Mouse (Mus musculus) heart, embryonic 15.5 days (tissue): ENCODE measurements around the gene Rnf11. TPM values are rescaled to one million over a fixed set of nuclear protein-coding genes. Genes with fewer than 3 reads are reported as not detected.

Experiments
- ATAC-seq: fragments of 200-750 bp; cut with Nextera tagmentation; replicated peaks from 2 replicates; pipeline ENCODE4 v1.8.0; 2017; ENCODE audit warnings: low read depth, moderate TSS enrichment; ENCODE audit not compliant: insufficient number of reproducible peaks, insufficient read depth, low FRiP score
- H3K27ac ChIP-seq: fragments of 300-500 bp; sonication (generic); 2 replicates; pipeline ENCODE4 v1.5.1; 2015; ENCODE audit warnings: mild to moderate bottlenecking, inconsistent platforms
- H3K27me3 ChIP-seq: fragments of 300-500 bp; sonication (generic); 2 replicates; pipeline ENCODE4 v1.6.1; 2015; ENCODE audit warnings: inconsistent platforms
- H3K36me3 ChIP-seq: fragments of 300-500 bp; sonication (generic); 2 replicates; pipeline ENCODE4 v1.6.1; 2015; ENCODE audit warnings: mild to moderate bottlenecking, inconsistent platforms
- H3K4me1 ChIP-seq: fragments of 300-500 bp; sonication (generic); replicated peaks from 2 replicates; pipeline ENCODE4 v1.6.1; 2015; ENCODE audit warnings: inconsistent platforms
- H3K4me2 ChIP-seq: fragments of 300-500 bp; sonication (generic); 2 replicates; pipeline ENCODE4 v1.6.1; 2015; ENCODE audit warnings: inconsistent platforms, mild to moderate bottlenecking, moderate library complexity
- H3K4me3 ChIP-seq: fragments of 300-500 bp; sonication (generic); 2 replicates; pipeline ENCODE4 v1.5.1; 2015; ENCODE audit warnings: mild to moderate bottlenecking, inconsistent platforms
- H3K9ac ChIP-seq: fragments of 300-500 bp; sonication (generic); 2 replicates; pipeline ENCODE4 v1.6.1; 2015; ENCODE audit warnings: mild to moderate bottlenecking, inconsistent platforms
- H3K9me3 ChIP-seq: fragments of 300-500 bp; sonication (generic); replicated peaks from 2 replicates; pipeline ENCODE4 v1.6.1; 2016; ENCODE audit warnings: inconsistent platforms
- WGBS: fragments of 180-500 bp; shearing (Covaris S2); methylation state at CpG from one replicate; pipeline ENCODE4 v1.1.7; 2015; ENCODE audit warnings: mixed read lengths; 5-methylcytosine and 5-hydroxymethylcytosine counted together
- polyA plus RNA-seq: library from polyadenylated mRNA; unstranded; fragments of >200 nt; fragmentation: Nextera tagmentation; extraction: Ambion mirVana; gene quantifications from 2 replicates; pipeline ENCODE4 v1.2.1, GENCODE M21; 2015

Gene Rnf11
- polyA plus RNA-seq, 1 experiment from 2014 or later, result 48.0 TPM

DNA sequence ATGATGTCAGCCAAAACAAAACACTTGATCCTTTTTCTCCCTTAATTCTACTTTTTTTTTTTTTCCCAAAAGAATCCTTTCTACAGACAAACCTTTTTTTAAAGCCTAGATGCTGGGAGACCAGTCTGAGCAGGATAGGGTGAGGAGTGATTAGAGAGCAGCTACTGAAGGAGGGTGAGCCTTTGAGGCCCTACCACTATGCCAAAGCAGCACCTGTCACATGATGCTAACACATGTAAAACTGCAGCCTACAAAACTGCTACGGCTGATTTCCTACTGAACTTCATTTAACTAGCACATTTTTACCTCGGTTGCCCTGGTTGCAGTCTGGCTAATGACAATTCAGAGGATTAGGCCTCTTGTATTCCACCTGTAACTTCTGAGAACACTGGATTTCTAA is 39.6 kb downstream of the Rnf11 start:
- WGBS, result 55% methylated on average over 2 of the region's 2 CpGs
- H3K9ac ChIP-seq, result no peak overlapping the region
- H3K27ac ChIP-seq, result peak overlapping the region; percentile 71

DNA sequence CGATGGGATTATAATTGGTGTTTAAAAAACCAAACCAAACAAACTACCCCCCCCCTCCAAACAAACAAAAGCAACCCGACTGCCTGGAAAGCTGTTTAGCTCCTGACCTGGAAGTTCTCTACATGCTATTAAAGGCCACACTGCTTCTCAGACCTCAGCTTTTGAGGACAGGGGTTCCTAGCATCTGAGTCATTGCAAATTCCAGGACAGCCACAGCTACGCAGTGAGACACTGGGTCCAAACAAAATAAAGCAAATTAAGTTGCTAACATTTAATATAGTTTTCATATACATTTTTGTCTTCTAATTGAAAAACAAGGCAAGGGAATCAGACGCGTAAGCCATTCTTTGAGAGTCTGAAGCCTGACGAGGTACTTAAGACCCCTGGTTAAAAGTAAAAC is 40.1 kb downstream of the Rnf11 start:
- 76% methylated on average over 6 of the region's 6 CpGs for WGBS
- Histone ChIP-seq H3K9ac (no peak overlapping the region), H3K27me3 (no peaks in the 10 kb centered on the region), H3K27ac (no peak overlapping the region), H3K9me3 (no peaks in the 10 kb centered on the region), H3K4me2 (no peak overlapping the region), H3K4me1 (peaks cover 52% of the 10 kb centered on the region), H3K36me3 (no peaks in the 10 kb centered on the region; the same call in 1 of the 2 replicates), H3K4me3 (no peak overlapping the region)
- no peak for ATAC-seq

More for the DNA sequence above, 39.6 kb downstream of the Rnf11 start:
- H3K4me1 ChIP-seq, result peaks cover 53% of the 10 kb centered on the region
- no peaks in the 10 kb centered on the region for H3K9me3 ChIP-seq
- no peaks in the 10 kb centered on the region for H3K27me3 ChIP-seq
- H3K36me3 ChIP-seq, result no peaks in the 10 kb centered on the region; the same call in 1 of the 2 replicates
- ATAC-seq, result no peak
- no peak overlapping the region for H3K4me2 ChIP-seq
- no peak overlapping the region for H3K4me3 ChIP-seq

DNA sequence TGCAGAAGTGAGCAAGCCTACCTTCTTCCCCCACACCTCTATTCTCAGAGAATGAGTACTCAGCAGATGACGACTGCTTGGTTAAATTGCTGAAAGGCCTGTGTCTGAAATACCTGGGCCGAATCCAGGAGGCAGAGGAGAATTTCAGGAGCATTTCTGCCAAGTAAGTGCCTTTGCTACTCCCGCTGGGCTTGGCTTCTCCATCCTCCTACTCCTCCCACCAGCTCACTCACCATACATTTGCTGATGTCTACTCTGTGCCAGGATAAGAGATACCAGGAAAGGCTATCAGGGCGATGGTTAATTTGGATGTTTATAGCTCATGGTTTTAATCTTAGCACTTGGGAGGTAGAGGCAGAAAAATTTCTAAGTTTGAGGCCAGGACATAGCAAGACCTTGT is 41.9 kb downstream of the Rnf11 start:
- Histone ChIP-seq H3K27me3 (no peaks in the 10 kb centered on the region), H3K4me3 (no peak overlapping the region), H3K36me3 (no peaks in the 10 kb centered on the region; the same call in 1 of the 2 replicates), H3K9me3 (no peaks in the 10 kb centered on the region), H3K9ac (no peak overlapping the region), H3K27ac (no peak overlapping the region), H3K4me2 (no peak overlapping the region), H3K4me1 (peaks cover 42% of the 10 kb centered on the region)
- 55% methylated on average over 4 of the region's 4 CpGs for WGBS
- ATAC-seq, result no peak

DNA sequence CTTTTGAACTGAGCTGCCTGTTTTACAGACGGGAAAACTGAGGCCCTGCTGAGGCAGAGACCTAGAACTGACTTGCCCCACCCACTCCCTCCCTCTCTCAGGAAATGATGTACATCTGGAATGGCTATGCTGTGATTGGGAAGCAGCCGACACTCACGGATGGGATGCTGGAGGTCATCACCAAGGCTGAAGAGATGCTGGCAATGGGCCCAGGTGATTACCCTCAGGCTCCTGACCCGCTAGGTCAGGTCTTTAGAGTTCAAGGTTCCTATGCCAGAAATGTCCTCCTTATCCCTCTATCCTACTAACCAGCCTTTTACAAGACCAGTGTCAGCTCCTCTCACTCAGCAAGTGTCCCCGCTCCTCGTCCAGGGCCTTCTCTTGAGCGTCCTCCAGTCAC is 42.4 kb downstream of the Rnf11 start:
- Histone ChIP-seq H3K4me2 (no peak overlapping the region), H3K9me3 (no peaks in the 10 kb centered on the region), H3K36me3 (no peaks in the 10 kb centered on the region; the same call in 1 of the 2 replicates), H3K4me1 (peaks cover 42% of the 10 kb centered on the region), H3K4me3 (no peak overlapping the region), H3K27ac (no peak overlapping the region), H3K27me3 (no peaks in the 10 kb centered on the region), H3K9ac (no peak overlapping the region)
- WGBS, result 79% methylated on average over 7 of the region's 7 CpGs
- no peak for ATAC-seq

DNA sequence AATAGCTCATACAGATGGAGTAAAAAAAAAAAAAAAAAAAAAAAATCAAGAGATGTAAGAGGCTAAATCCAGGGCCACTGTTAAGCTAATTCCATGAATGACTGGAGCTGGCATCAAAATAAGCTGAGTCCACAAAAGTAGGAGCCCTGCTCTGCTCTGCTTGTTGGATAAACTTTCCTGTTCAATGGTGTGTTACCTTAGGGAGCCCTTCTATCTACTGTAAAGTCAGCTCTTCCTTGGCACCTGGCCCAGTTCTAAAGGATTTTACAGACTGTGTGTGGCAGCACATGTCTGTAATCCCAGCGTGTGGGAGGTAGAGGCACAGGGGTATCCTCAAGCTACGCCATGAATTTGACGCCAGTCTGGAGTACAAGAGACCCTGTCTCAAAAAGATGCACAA is 43.5 kb downstream of the Rnf11 start:
- Histone ChIP-seq H3K36me3 (no peaks in the 10 kb centered on the region; the same call in 1 of the 2 replicates), H3K9me3 (no peaks in the 10 kb centered on the region), H3K27me3 (no peaks in the 10 kb centered on the region), H3K4me3 (no peak overlapping the region), H3K27ac (no peak overlapping the region), H3K9ac (no peak overlapping the region), H3K4me1 (peaks cover 36% of the 10 kb centered on the region), H3K4me2 (no peak overlapping the region)
- no peak for ATAC-seq
- 87% methylated on average over 3 of the region's 3 CpGs for WGBS

DNA sequence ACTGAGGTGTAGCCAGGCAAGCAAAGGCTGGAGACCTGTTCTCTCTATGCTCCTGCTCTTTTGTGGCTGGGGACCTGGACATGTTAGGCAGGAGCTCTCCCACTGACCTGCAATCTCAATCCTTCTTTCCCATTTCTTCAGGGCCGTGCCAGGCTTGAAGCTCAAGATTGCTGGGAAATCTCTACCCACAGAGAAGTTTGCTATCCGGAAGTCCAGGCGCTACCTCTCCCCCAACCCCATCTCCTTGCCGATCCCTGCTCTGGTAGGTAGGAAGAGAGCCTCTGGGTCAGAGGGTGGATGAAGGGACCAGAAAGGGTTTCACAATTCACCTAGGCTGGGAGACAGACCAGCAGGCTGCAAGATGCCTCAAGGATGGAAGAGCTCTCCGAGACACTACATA is 44.1 kb downstream of the Rnf11 start:
- Histone ChIP-seq H3K9me3 (no peaks in the 10 kb centered on the region), H3K4me3 (no peak overlapping the region), H3K36me3 (no peaks in the 10 kb centered on the region; the same call in 1 of the 2 replicates), H3K27me3 (no peaks in the 10 kb centered on the region), H3K9ac (no peak overlapping the region), H3K4me2 (no peak overlapping the region), H3K4me1 (peaks cover 30% of the 10 kb centered on the region), H3K27ac (no peak overlapping the region)
- ATAC-seq, result no peak
- 91% methylated on average over 5 of the region's 5 CpGs for WGBS

DNA sequence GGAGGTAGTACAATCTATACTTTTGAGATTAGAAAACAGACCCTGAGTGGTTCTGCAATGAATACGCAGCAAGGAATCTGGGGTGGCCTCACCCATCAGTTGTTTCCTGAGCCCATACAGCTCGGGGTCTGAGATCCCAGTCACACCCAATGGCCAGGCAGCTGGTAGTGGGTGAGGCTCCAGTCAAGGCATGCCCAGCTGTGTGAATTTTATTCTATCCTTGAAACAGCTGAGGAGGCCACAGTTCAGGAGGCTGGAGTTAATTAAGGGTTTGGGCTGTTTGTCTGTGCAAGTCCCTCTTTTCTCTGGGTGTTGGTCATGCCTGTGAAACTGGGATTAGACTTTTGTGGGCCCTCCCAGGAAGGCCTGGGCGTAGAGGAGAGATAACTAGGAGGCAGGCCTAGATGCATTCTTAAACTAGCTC is 44.7 kb downstream of the Rnf11 start:
- Histone ChIP-seq H3K36me3 (no peaks in the 10 kb centered on the region; the same call in 1 of the 2 replicates), H3K27me3 (no peaks in the 10 kb centered on the region), H3K4me3 (no peak overlapping the region), H3K9ac (no peak overlapping the region), H3K4me1 (peaks cover 24% of the 10 kb centered on the region), H3K27ac (no peak overlapping the region), H3K4me2 (no peak overlapping the region), H3K9me3 (no peaks in the 10 kb centered on the region)
- WGBS, result 50% methylated on average over 3 of the region's 3 CpGs
- no peak for ATAC-seq

DNA sequence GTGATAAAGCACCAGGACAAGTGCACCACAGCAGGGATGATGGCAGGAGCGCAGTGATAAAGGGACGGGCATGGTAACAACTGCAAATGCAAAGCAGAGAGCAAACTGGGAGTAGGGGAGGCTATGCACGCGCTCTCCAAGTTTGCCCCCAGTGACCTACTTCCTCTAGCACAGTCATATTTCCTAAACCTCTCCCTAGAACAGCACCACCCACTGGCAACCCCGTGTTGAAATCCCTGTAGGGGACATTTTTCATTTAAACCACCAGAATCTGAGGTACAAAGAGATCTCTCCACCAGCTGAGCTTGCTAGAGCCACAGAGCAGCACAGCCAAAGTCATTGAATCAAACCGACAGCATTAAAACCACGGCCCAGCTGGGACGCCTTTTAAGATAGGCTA is 45.4 kb downstream of the Rnf11 start:
- H3K4me1 ChIP-seq, result peaks cover 25% of the 10 kb centered on the region
- H3K27ac ChIP-seq, result no peak overlapping the region
- H3K9me3 ChIP-seq, result no peaks in the 10 kb centered on the region
- H3K4me3 ChIP-seq, result no peak overlapping the region
- no peaks in the 10 kb centered on the region for H3K27me3 ChIP-seq
- no peak overlapping the region for H3K4me2 ChIP-seq
- no peak overlapping the region for H3K9ac ChIP-seq
- no peak for ATAC-seq
- H3K36me3 ChIP-seq, result no peaks in the 10 kb centered on the region; the same call in 1 of the 2 replicates
- WGBS, result 79% methylated on average over 8 of the region's 8 CpGs

DNA sequence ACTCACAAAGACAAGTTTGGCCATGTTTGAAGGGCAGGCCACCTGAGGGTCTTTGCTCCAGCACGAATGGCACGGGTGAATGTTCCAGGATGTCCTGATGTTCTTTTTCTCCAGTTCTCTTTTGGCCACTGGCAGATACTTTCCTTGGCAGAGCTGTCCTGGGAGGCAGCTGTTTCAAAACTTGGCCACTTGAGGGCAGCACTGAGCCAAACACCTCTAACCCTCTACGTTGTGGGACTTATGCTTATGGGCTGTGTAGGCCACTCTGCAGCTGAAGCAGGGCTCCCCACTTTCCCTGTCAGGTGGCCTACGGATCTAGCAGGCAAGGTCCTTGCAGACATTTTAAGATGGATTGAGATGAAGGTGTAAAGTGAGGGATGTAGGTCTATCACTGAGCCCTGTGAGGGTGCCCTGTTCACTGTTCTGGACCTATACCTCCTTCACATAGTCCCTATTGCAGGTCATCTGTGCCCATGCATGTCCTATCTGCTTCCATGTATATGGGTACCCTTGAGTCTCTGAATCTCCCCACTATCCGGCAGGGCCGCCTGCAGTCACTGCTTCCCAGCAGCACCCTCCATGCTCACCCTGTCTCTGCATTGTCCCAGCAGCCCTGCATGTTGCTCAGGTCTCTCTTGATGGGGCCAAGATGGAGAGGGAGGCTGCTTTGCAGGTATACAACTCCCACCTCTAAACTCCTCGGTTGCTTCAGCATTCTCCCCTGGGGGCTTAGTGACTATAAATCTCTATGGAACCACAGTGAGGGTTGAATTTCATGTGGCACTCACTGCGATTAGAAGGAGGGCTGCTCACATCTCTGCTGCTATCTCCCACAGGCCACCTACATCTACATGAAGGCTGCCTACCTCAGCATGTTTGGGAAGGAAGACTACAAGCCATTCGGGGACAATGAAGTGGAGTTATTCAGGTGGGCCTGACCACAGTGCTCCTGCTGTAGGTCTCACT is 46.3 kb downstream of the Rnf11 start:
- H3K4me2 ChIP-seq, result no peak overlapping the region
- ATAC-seq, result no peak

DNA sequence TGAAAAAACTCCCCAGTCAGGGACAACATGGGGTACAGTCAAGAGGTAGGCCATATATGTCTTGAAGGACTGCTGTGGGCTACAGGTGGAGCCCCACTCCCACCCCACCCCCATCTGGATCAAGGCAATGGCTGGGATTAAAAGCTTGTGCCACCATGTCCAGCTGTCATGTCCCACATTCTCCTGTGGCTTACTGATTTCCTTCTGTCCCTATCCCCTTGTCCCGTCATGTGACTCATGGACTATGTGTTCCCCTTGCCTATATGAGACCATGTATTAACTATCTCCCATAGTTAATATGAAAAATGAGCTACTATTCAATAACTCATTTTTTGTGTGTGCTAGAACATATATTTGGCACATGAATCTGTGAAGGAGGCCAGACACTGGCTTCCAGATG is 50.3 kb downstream of the Rnf11 start:
- Histone ChIP-seq H3K36me3 (no peaks in the 10 kb centered on the region), H3K9me3 (no peaks in the 10 kb centered on the region), H3K4me3 (no peak overlapping the region), H3K9ac (no peak overlapping the region), H3K27ac (no peak overlapping the region), H3K27me3 (no peaks in the 10 kb centered on the region), H3K4me2 (no peak overlapping the region), H3K4me1 (peaks cover 28% of the 10 kb centered on the region)
- no peak for ATAC-seq
- WGBS, result 86% methylated on average over 1 of the region's 1 CpGs

More for the DNA sequence above, 46.3 kb downstream of the Rnf11 start:
- Histone ChIP-seq H3K36me3 (no peaks in the 10 kb centered on the region; the same call in 1 of the 2 replicates), H3K27ac (no peak overlapping the region), H3K4me1 (peaks cover 30% of the 10 kb centered on the region), H3K9ac (no peak overlapping the region), H3K27me3 (no peaks in the 10 kb centered on the region), H3K4me3 (no peak overlapping the region), H3K9me3 (no peaks in the 10 kb centered on the region)
- WGBS, result 56% methylated on average over 9 of the region's 9 CpGs

DNA sequence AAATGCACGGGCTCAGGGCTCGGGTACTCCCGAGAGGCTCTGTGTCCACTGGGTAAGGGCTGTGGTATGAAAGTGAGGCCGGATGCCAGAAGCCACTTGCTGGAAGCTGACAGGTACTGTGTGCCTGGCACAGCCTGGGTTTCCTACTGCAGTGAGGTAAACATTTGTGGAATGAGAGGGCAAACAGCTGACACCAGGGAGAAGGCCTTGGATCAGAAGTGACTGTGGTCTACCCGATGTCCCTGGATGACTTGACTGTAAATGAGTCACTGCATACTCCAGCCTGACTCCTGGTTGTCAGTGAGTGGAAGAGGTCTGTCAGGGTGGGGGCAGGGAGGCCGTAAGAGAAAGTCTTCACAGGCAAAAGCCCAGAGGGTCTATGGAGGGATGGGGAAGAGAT is 50.9 kb downstream of the Rnf11 start:
- no peak overlapping the region for H3K9ac ChIP-seq
- H3K36me3 ChIP-seq, result no peaks in the 10 kb centered on the region
- H3K9me3 ChIP-seq, result no peaks in the 10 kb centered on the region
- H3K4me2 ChIP-seq, result no peak overlapping the region
- peak overlapping the region; percentile 6 for H3K27ac ChIP-seq
- H3K4me1 ChIP-seq, result peaks cover 28% of the 10 kb centered on the region
- no peak overlapping the region for H3K4me3 ChIP-seq
- ATAC-seq, result peak; percentile 37; the same call in 1 of the 2 replicates
- WGBS, result 45% methylated on average over 6 of the region's 6 CpGs
- no peaks in the 10 kb centered on the region for H3K27me3 ChIP-seq
